Mouse (Mus musculus): ENCODE data around the gene 2410004P03Rik.

GRCm38 (mm10) chr12:16999739-17000497 is 11.6 kb downstream of the 2410004P03Rik start, which contains the start of gene Pqlc3:
- TF ChIP-seq CTCF (IDR thresholded peaks at IDR 0.05) (no peak), EP300 (IDR thresholded peaks at IDR 0.05; ENCODE audit: insufficient read depth, low read depth, low read length) (no peak), POLR2A (IDR thresholded peaks at IDR 0.05; ENCODE audit: insufficient read depth, low read depth, low read length) (peak; percentile 61)

Data from heart, adult 2 months (tissue).